Mouse (Mus musculus) heart, adult 2 months (tissue): ENCODE measurements at regions not wholly inside any gene's neighbourhood (a gene's known extent, or its start where the extent isn't known, plus 50 kb on each side); places are given as distances from the start of the nearest gene placed in this dataset.

Source experiments
- CTCF ChIP-seq: fragments of 200-600 bp; IDR thresholded peaks from 2 replicates; pipeline ENCODE4 v1.8.1; 2022; ENCODE audit warnings: antibody characterized with exemption, mild to moderate bottlenecking, moderate library complexity
- EP300 ChIP-seq: fragments of 200-500 bp; IDR thresholded peaks from 2 replicates; pipeline ENCODE4 v1.6.1; 2011; ENCODE audit warnings: low read depth, low read length, control low read depth; ENCODE audit not compliant: insufficient read depth

DNA sequence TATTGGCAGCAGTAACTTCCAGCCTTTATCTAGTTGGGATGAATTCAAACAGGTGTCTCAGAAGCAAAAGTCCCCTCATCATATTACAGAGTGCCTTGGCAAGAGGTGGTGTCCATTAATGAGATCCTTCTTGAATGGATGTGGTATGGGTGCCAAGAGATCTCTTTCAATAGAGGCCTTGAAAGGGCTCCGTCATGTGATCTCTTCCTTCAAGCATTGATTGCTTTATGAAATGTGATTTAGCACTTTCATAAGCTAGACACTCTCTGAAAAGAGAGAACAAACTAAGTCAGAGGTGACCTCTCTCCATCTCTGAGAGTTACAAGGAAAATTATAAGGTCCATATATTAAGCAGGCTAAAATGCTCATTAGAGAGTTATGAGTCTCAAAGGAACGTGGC, 80.4 kb upstream of the Trp63 start:
- TF ChIP-seq CTCF = no peak
- no peak for TF ChIP-seq EP300
